Comparison of ENCODE assay signal across 20 mouse cellular contexts in the genomic region with DNA sequence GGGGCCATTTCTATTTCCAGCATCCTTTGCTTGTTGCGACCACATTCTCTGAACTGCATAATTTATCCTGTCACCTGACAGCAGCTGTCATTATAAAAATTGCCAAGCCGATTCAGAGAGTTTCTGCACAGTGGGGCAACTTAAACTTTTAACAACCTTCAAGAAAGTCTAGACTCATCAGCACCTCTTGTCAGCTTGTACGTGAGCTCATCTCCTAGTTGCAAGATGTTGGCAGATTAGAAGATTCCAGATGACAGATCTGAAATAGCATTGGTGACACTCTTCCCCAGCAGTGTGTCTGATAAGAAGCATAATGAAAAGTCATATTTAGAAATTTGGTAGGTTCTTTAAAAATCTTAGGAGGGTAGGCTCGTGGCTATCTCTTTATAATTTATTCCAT.
"Had no signal": no experiment of that assay in that cellular context is flagged by ENCODE, and none has a peak within 500 bp of the region (broad histone marks: within the 10 kb centered on the region; RNA-seq: fewer than 3 reads in every experiment).

No protein-coding gene starts in this region.

- DNase-seq: lung, adult 18-20 months; lung, embryonic 14.5 days; lung, postnatal 10 days; lung, postnatal 4 days; midbrain, embryonic 14.5 days; retina, postnatal 1 day; right cerebral cortex, adult 18-20 months; right cerebral cortex, postnatal 25 days; right cerebral cortex, postnatal 4 days; spleen, adult 18-20 months; thymus, adult 18-20 months; thymus, postnatal 14 days; thymus, postnatal 36 days had no signal

- H3K9ac ChIP-seq: lung, embryonic 14.5 days; midbrain, embryonic 12.5 days; neural tube, embryonic 13.5 days; neural tube, embryonic 15.5 days; stomach, embryonic 15.5 days had no signal

- H3K4me1 ChIP-seq: midbrain, embryonic 10.5 days; midbrain, embryonic 12.5 days; neural tube, embryonic 13.5 days; neural tube, embryonic 15.5 days; stomach, embryonic 15.5 days had no signal

- H3K36me3 ChIP-seq: midbrain, embryonic 10.5 days; midbrain, embryonic 12.5 days; neural tube, embryonic 13.5 days; neural tube, embryonic 15.5 days; stomach, embryonic 15.5 days had no signal

- H3K9me3 ChIP-seq: midbrain, embryonic 10.5 days; midbrain, embryonic 12.5 days; neural tube, embryonic 13.5 days; neural tube, embryonic 15.5 days; stomach, embryonic 15.5 days had no signal

- H3K4me3 ChIP-seq: midbrain, embryonic 10.5 days; midbrain, embryonic 12.5 days; myocyte; neural tube, embryonic 13.5 days; neural tube, embryonic 15.5 days; stomach, embryonic 15.5 days had no signal

- H3K27me3 ChIP-seq: midbrain, embryonic 12.5 days; neural tube, embryonic 13.5 days; neural tube, embryonic 15.5 days; stomach, embryonic 15.5 days had no signal

- H3K4me2 ChIP-seq: lung, embryonic 14.5 days; midbrain, embryonic 12.5 days; neural tube, embryonic 13.5 days; neural tube, embryonic 15.5 days; stomach, embryonic 15.5 days had no signal

- H3K27ac ChIP-seq: midbrain, embryonic 10.5 days; midbrain, embryonic 12.5 days; neural tube, embryonic 13.5 days; neural tube, embryonic 15.5 days; stomach, embryonic 15.5 days; stomach, postnatal 0 days had no signal
